In genomic region chrX:156841269-156841668, GRCm38 (mm10) we compare ENCODE assay signal across 27 mouse cellular contexts.
DNase-seq lines count a peak whose midpoint lies in the region; ATAC-seq and TF ChIP-seq lines count a peak whose summit lies in the region.
"Had no signal": no experiment of that assay in that cellular context is flagged by ENCODE, and none has a peak within 500 bp of the region (broad histone marks: within the 10 kb centered on the region; RNA-seq: fewer than 3 reads in every experiment).

No protein-coding gene starts in this region.

- peak; percentile 47 for DNase-seq in hindbrain, postnatal 0 days (ENCODE audit: low spot score)
- no peak for DNase-seq in hindbrain, embryonic 11.5 days (ENCODE audit: low spot score)
- DNase-seq in midbrain, postnatal 0 days (ENCODE audit: low spot score): peak; percentile 32
- no peak for DNase-seq in midbrain, embryonic 10.5 days (ENCODE audit: low spot score)
- DNase-seq in brain, embryonic 14.5 days (ENCODE audit: low read depth): peak; percentile 47
- DNase-seq in heart, postnatal 14 days: no peak
- DNase-seq: adrenal gland, postnatal 36 days; cerebellum, adult 8-10 months; embryo, embryonic 11 days; gastrocnemius, postnatal 14 days; heart, postnatal 36 days; kidney, adult 18-20 months; kidney, postnatal 4 days; layer of hippocampus, postnatal 36 days; liver; lung, adult 2 months; lung, postnatal 14 days; right cerebral cortex, postnatal 25 days had no signal

- H3K9ac ChIP-seq in hindbrain, postnatal 0 days (replicated peaks; ENCODE audit: low read length): no peak overlapping the region
- H3K9ac ChIP-seq in hindbrain, embryonic 11.5 days (ENCODE audit: low read depth, low read length): no peak overlapping the region
- H3K9ac ChIP-seq in midbrain, postnatal 0 days (replicated peaks; ENCODE audit: low read length, poor library complexity, severe bottlenecking): no peak overlapping the region
- H3K9ac ChIP-seq: embryonic facial prominence, embryonic 13.5 days; forebrain, embryonic 12.5 days; heart, embryonic 15.5 days; hindbrain, embryonic 14.5 days; liver, embryonic 14.5 days; midbrain, embryonic 12.5 days; stomach, embryonic 15.5 days had no signal

- H3K4me2 ChIP-seq in hindbrain, postnatal 0 days (ENCODE audit: low read depth, low read length): no peak overlapping the region
- no peak overlapping the region for H3K4me2 ChIP-seq in hindbrain, embryonic 11.5 days (replicated peaks; ENCODE audit: low read depth, low read length)
- no peak overlapping the region for H3K4me2 ChIP-seq in midbrain, postnatal 0 days (ENCODE audit: low read depth, low read length, poor library complexity, severe bottlenecking)
- H3K4me2 ChIP-seq: embryonic facial prominence, embryonic 13.5 days; forebrain, embryonic 12.5 days; heart, embryonic 15.5 days; hindbrain, embryonic 14.5 days; midbrain, embryonic 12.5 days; stomach, embryonic 15.5 days had no signal

- no peak overlapping the region for H3K27ac ChIP-seq in hindbrain, postnatal 0 days
- H3K27ac ChIP-seq in hindbrain, embryonic 11.5 days (ENCODE audit: low read depth, low read length): no peak overlapping the region
- no peak overlapping the region for H3K27ac ChIP-seq in midbrain, postnatal 0 days (ENCODE audit: low read depth, low read length)
- H3K27ac ChIP-seq in midbrain, embryonic 10.5 days (replicated peaks): no peak overlapping the region
- H3K27ac ChIP-seq: embryonic facial prominence, embryonic 13.5 days; forebrain, embryonic 12.5 days; heart, embryonic 10.5 days; heart, embryonic 15.5 days; liver, embryonic 14.5 days; midbrain, embryonic 12.5 days; stomach, embryonic 15.5 days had no signal

- TF ChIP-seq POLR2A in brain, embryonic 14.5 days (IDR thresholded peaks at IDR 0.05; ENCODE audit: borderline replicate concordance, extremely low read depth, insufficient read depth, insufficient read length, poor library complexity, severe bottlenecking): no peak

- 39% methylated on average over 2 of the region's 2 CpGs for WGBS in hindbrain, postnatal 0 days
- WGBS in hindbrain, embryonic 11.5 days: 32% methylated on average over 2 of the region's 2 CpGs
- WGBS in midbrain, postnatal 0 days: 30% methylated on average over 2 of the region's 2 CpGs
- WGBS in midbrain, embryonic 10.5 days: 24% methylated on average over 2 of the region's 2 CpGs

- no peaks in the 10 kb centered on the region for H3K9me3 ChIP-seq in hindbrain, postnatal 0 days (ENCODE audit: low read length)
- no peaks in the 10 kb centered on the region for H3K9me3 ChIP-seq in hindbrain, embryonic 11.5 days (ENCODE audit: control insufficient read depth, low read length)
- no peaks in the 10 kb centered on the region for H3K9me3 ChIP-seq in midbrain, postnatal 0 days (ENCODE audit: low read length)
- no peaks in the 10 kb centered on the region for H3K9me3 ChIP-seq in midbrain, embryonic 10.5 days (replicated peaks)
- H3K9me3 ChIP-seq: embryonic facial prominence, embryonic 13.5 days; forebrain, embryonic 12.5 days; heart, embryonic 10.5 days; heart, embryonic 15.5 days; midbrain, embryonic 12.5 days; stomach, embryonic 15.5 days had no signal

- no peak overlapping the region for H3K4me3 ChIP-seq in hindbrain, postnatal 0 days (ENCODE audit: low read length)
- H3K4me3 ChIP-seq in hindbrain, embryonic 11.5 days (ENCODE audit: low read depth, low read length): no peak overlapping the region
- H3K4me3 ChIP-seq in midbrain, postnatal 0 days (ENCODE audit: low read depth, low read length): no peak overlapping the region
- no peak overlapping the region for H3K4me3 ChIP-seq in midbrain, embryonic 10.5 days
- H3K4me3 ChIP-seq: embryonic facial prominence, embryonic 13.5 days; erythroblast, embryonic 14.5 days; forebrain, embryonic 12.5 days; heart, embryonic 10.5 days; heart, embryonic 15.5 days; midbrain, embryonic 12.5 days; stomach, embryonic 15.5 days had no signal

- no peak for TF ChIP-seq CTCF in hindbrain, postnatal 0 days (IDR thresholded peaks at IDR 0.05; ENCODE audit: low read depth)
- TF ChIP-seq CTCF in midbrain, postnatal 0 days (IDR thresholded peaks at IDR 0.05): no peak
- TF ChIP-seq CTCF in brain, embryonic 14.5 days (IDR thresholded peaks at IDR 0.05; ENCODE audit: borderline replicate concordance, extremely low read depth, insufficient read depth, insufficient read length): no peak

- H3K4me1 ChIP-seq in hindbrain, postnatal 0 days (ENCODE audit: insufficient read depth, low read length): no peaks in the 10 kb centered on the region
- no peaks in the 10 kb centered on the region for H3K4me1 ChIP-seq in hindbrain, embryonic 11.5 days (replicated peaks; ENCODE audit: control insufficient read depth, insufficient read depth, low read length)
- H3K4me1 ChIP-seq in midbrain, postnatal 0 days (ENCODE audit: insufficient read depth, low read length): no peaks in the 10 kb centered on the region
- no peaks in the 10 kb centered on the region for H3K4me1 ChIP-seq in midbrain, embryonic 10.5 days
- H3K4me1 ChIP-seq: embryonic facial prominence, embryonic 13.5 days; forebrain, embryonic 12.5 days; heart, embryonic 10.5 days; heart, embryonic 15.5 days; midbrain, embryonic 12.5 days; stomach, embryonic 15.5 days had no signal

- ATAC-seq in hindbrain, postnatal 0 days: no peak
- ATAC-seq in hindbrain, embryonic 11.5 days (ENCODE audit: low FRiP score): no peak
- no peak for ATAC-seq in midbrain, postnatal 0 days (ENCODE audit: low FRiP score)

- H3K36me3 ChIP-seq in hindbrain, postnatal 0 days (ENCODE audit: insufficient read depth, low read length): no peaks in the 10 kb centered on the region
- no peaks in the 10 kb centered on the region for H3K36me3 ChIP-seq in hindbrain, embryonic 11.5 days (ENCODE audit: control insufficient read depth, insufficient read depth, low read length)
- no peaks in the 10 kb centered on the region for H3K36me3 ChIP-seq in midbrain, postnatal 0 days (ENCODE audit: insufficient read depth, low read length)
- H3K36me3 ChIP-seq in midbrain, embryonic 10.5 days: no peaks in the 10 kb centered on the region
- H3K36me3 ChIP-seq: embryonic facial prominence, embryonic 13.5 days; forebrain, embryonic 12.5 days; heart, embryonic 10.5 days; heart, embryonic 15.5 days; midbrain, embryonic 12.5 days; stomach, embryonic 15.5 days had no signal

- H3K27me3 ChIP-seq in hindbrain, postnatal 0 days (ENCODE audit: insufficient read depth, low read length): no peaks in the 10 kb centered on the region
- no peaks in the 10 kb centered on the region for H3K27me3 ChIP-seq in hindbrain, embryonic 11.5 days (ENCODE audit: control insufficient read depth, insufficient read depth, low read length)
- no peaks in the 10 kb centered on the region for H3K27me3 ChIP-seq in midbrain, postnatal 0 days (ENCODE audit: insufficient read depth, low read length)
- peaks cover 9% of the 10 kb centered on the region; the same call in 1 of the 2 replicates for H3K27me3 ChIP-seq in midbrain, embryonic 10.5 days (ENCODE audit: low read depth, poor library complexity, severe bottlenecking)
- H3K27me3 ChIP-seq: embryonic facial prominence, embryonic 13.5 days; heart, embryonic 15.5 days; midbrain, embryonic 12.5 days; stomach, embryonic 15.5 days had no signal

- intact Hi-C loops in heart, postnatal 14 days (cut with DNase I): no loop called here

Comparison
In these comparisons a context has a peak if more than half of its experiments do, and no peak if none do; other contexts are left out.
1. DNase-seq: peak in hindbrain, postnatal 0 days (single experiment), midbrain, postnatal 0 days (single experiment) and brain, embryonic 14.5 days (single experiment); none in hindbrain, embryonic 11.5 days (single experiment), midbrain, embryonic 10.5 days (single experiment) and heart, postnatal 14 days (0 of 2).